Mouse (Mus musculus) cerebellum, adult 2 months (tissue): ENCODE data around the gene Tspo.

ENCODE experiments used
- CTCF ChIP-seq: fragments of 200-500 bp; IDR thresholded peaks from 2 replicates; pipeline ENCODE4 v1.5.1; 2011; ENCODE audit warnings: low read depth, mild to moderate bottlenecking, control low read depth, low read length, moderate library complexity, borderline replicate concordance; ENCODE audit not compliant: insufficient read depth
- POLR2A ChIP-seq: fragments of 200-500 bp; IDR thresholded peaks from 2 replicates; pipeline ENCODE4 v1.6.1; 2011; ENCODE audit warnings: low read length, control low read depth, borderline replicate concordance; ENCODE audit not compliant: insufficient read depth

GRCm38 (mm10) chr15:83594513-83595363 is 31.3 kb downstream of the Tspo start, which contains the start of gene Ttll12:
- TF ChIP-seq POLR2A (peak; percentile 57; the same call in 1 of the 2 replicates), CTCF (no peak)
